Mouse (Mus musculus) kidney, postnatal 0 days (tissue): Measurements from ENCODE around the gene Adgrb3. TPM values are rescaled to one million over a fixed set of nuclear protein-coding genes. Genes with fewer than 3 reads are reported as not detected.
"Not testable (repeated sequence)": the region's sequence is repeated elsewhere in the genome, so short reads cannot be mapped to it uniquely, and the experiment has no call there.

Experiments used
- ATAC-seq: fragments of 200-750 bp; cut with Nextera tagmentation; replicated peaks from 2 replicates; pipeline ENCODE4 v1.8.0; 2017; ENCODE audit warnings: low read depth, moderate number of reproducible peaks, moderate TSS enrichment, moderate library complexity; ENCODE audit not compliant: low FRiP score
- DNase-seq: peaks from one replicate; pipeline ENCODE4 v3.0.0-alpha.2; 2016; ENCODE audit warnings: low spot score
- H3K27ac ChIP-seq: fragments of 300-500 bp; sonication (generic); 2 replicates; pipeline ENCODE4 v1.5.1; 2014; ENCODE audit warnings: mild to moderate bottlenecking
- H3K27me3 ChIP-seq: fragments of 300-500 bp; sonication (generic); 2 replicates; pipeline ENCODE4 v1.6.1; 2014; ENCODE audit warnings: low read length, mixed read lengths; ENCODE audit not compliant: insufficient read depth
- H3K36me3 ChIP-seq: fragments of 300-500 bp; sonication (generic); 2 replicates; pipeline ENCODE4 v1.6.1; 2014; ENCODE audit warnings: low read length, mixed read lengths; ENCODE audit not compliant: insufficient read depth
- H3K4me1 ChIP-seq: fragments of 300-500 bp; sonication (generic); replicated peaks from 2 replicates; pipeline ENCODE4 v1.6.1; 2014; ENCODE audit warnings: antibody characterized with exemption, low read length, mixed read lengths; ENCODE audit not compliant: insufficient read depth
- H3K4me2 ChIP-seq: fragments of 300-500 bp; sonication (generic); 2 replicates; pipeline ENCODE4 v1.6.1; 2014; ENCODE audit warnings: mild to moderate bottlenecking, low read length, moderate library complexity, mixed read lengths
- H3K4me3 ChIP-seq: fragments of 300-500 bp; sonication (generic); replicated peaks from 2 replicates; pipeline ENCODE4 v1.5.1; 2014; ENCODE audit warnings: low read depth, low read length
- H3K9ac ChIP-seq: fragments of 300-500 bp; sonication (generic); 2 replicates; pipeline ENCODE4 v1.6.1; 2014; ENCODE audit warnings: low read depth, low read length
- H3K9me3 ChIP-seq: fragments of 300-500 bp; sonication (generic); replicated peaks from 2 replicates; pipeline ENCODE4 v1.6.1; 2016; ENCODE audit warnings: low read length, inconsistent platforms, mixed read lengths
- CTCF ChIP-seq: IDR thresholded peaks from 2 replicates; pipeline ENCODE4 v1.5.1; 2016; ENCODE audit warnings: antibody characterized with exemption, low read depth, mild to moderate bottlenecking, moderate library complexity
- WGBS: fragments of 180-500 bp; shearing (Covaris S2); extraction: QIAGEN DNeasy Blood & Tissue Kit; methylation state at CpG from one replicate; pipeline ENCODE4 v1.1.7; 2014; 5-methylcytosine and 5-hydroxymethylcytosine counted together
- polyA plus RNA-seq: library from polyadenylated mRNA; unstranded; fragments of >200 nt; fragmentation: Nextera tagmentation; extraction: Ambion mirVana; gene quantifications from 2 replicates; pipeline ENCODE4 v1.2.1, GENCODE M21; 2015

Gene Adgrb3
- polyA plus RNA-seq, 1 experiment from 2014 or later = 0.26 TPM

GRCm38 (mm10) chr1:25503524-25503923 lies 326.0 kb downstream of the Adgrb3 start:
- no peak overlapping the region for H3K4me2 ChIP-seq
- ATAC-seq (no peak), DNase-seq (no peak)
- H3K27ac ChIP-seq = no peak overlapping the region
- H3K9ac ChIP-seq = no peak overlapping the region
- WGBS = 87% methylated on average over 4 of the region's 4 CpGs
- H3K9me3 ChIP-seq = no peaks in the 10 kb centered on the region
- no peaks in the 10 kb centered on the region for H3K4me1 ChIP-seq
- no peaks in the 10 kb centered on the region for H3K36me3 ChIP-seq
- no peak for TF ChIP-seq CTCF
- H3K27me3 ChIP-seq = no peaks in the 10 kb centered on the region
- no peak overlapping the region for H3K4me3 ChIP-seq

- Histone ChIP-seq H3K4me3 (no peak overlapping the region), H3K27me3 (no peaks in the 10 kb centered on the region), H3K9ac (no peak overlapping the region), H3K27ac (no peak overlapping the region), H3K4me1 (no peaks in the 10 kb centered on the region), H3K36me3 (no peaks in the 10 kb centered on the region), H3K4me2 (no peak overlapping the region), H3K9me3 (no peaks in the 10 kb centered on the region)
- no peak for ATAC-seq
- no peak for DNase-seq
- no peak for TF ChIP-seq CTCF
- 78% methylated on average over 3 of the region's 3 CpGs for WGBS
Measured at GRCm38 (mm10) chr1:25495202-25495914, 334.1 kb downstream of the Adgrb3 start.

GRCm38 (mm10) chr1:25491503-25491902 lies 338.0 kb downstream of the Adgrb3 start:
- no peak for TF ChIP-seq CTCF
- Histone ChIP-seq H3K27me3 (no peaks in the 10 kb centered on the region), H3K4me3 (no peak overlapping the region), H3K9ac (no peak overlapping the region), H3K4me2 (no peak overlapping the region), H3K9me3 (no peaks in the 10 kb centered on the region), H3K36me3 (no peaks in the 10 kb centered on the region), H3K27ac (no peak overlapping the region), H3K4me1 (no peaks in the 10 kb centered on the region)
- no peak for DNase-seq
- 77% methylated on average over 1 of the region's 1 CpGs for WGBS
- no peak for ATAC-seq

- H3K36me3 ChIP-seq = no peaks in the 10 kb centered on the region
- TF ChIP-seq CTCF = no peak
- no peak for DNase-seq
- H3K27me3 ChIP-seq = no peaks in the 10 kb centered on the region
- WGBS = 77% methylated on average over 2 of the region's 2 CpGs
- no peaks in the 10 kb centered on the region for H3K9me3 ChIP-seq
- H3K4me1 ChIP-seq = no peaks in the 10 kb centered on the region
- ATAC-seq = no peak
- no peak overlapping the region for H3K4me3 ChIP-seq
- no peak overlapping the region for H3K9ac ChIP-seq
- H3K27ac ChIP-seq = no peak overlapping the region
- H3K4me2 ChIP-seq = no peak overlapping the region
Measured at GRCm38 (mm10) chr1:25490174-25490573, 339.3 kb downstream of the Adgrb3 start.

- H3K27ac ChIP-seq = no peak overlapping the region
- H3K9me3 ChIP-seq = no peaks in the 10 kb centered on the region
- TF ChIP-seq CTCF = no peak
- no peak overlapping the region for H3K9ac ChIP-seq
- no peaks in the 10 kb centered on the region for H3K27me3 ChIP-seq
- H3K4me3 ChIP-seq = no peak overlapping the region
- no peaks in the 10 kb centered on the region for H3K4me1 ChIP-seq
- H3K4me2 ChIP-seq = no peak overlapping the region
- 85% methylated on average over 3 of the region's 3 CpGs for WGBS
- H3K36me3 ChIP-seq = no peaks in the 10 kb centered on the region
- no peak for ATAC-seq
- DNase-seq = no peak
Measured at GRCm38 (mm10) chr1:25475699-25476098, 353.8 kb downstream of the Adgrb3 start.

- H3K36me3 ChIP-seq = no peaks in the 10 kb centered on the region
- ATAC-seq = no peak
- H3K4me1 ChIP-seq = no peaks in the 10 kb centered on the region
- no peak overlapping the region for H3K4me2 ChIP-seq
- WGBS = 64% methylated on average over 11 of the region's 11 CpGs
- DNase-seq = peak; percentile 11
- no peak overlapping the region for H3K27ac ChIP-seq
- no peak overlapping the region for H3K9ac ChIP-seq
- no peak for TF ChIP-seq CTCF
- H3K4me3 ChIP-seq = no peak overlapping the region
- no peaks in the 10 kb centered on the region for H3K27me3 ChIP-seq
- no peaks in the 10 kb centered on the region for H3K9me3 ChIP-seq
Measured at GRCm38 (mm10) chr1:25474469-25474868, 355.0 kb downstream of the Adgrb3 start.

- DNase-seq, ATAC-seq: not testable (repeated sequence)
- WGBS = 42% methylated on average over 2 of the region's 2 CpGs
Measured at GRCm38 (mm10) chr1:25471612-25472011, 357.9 kb downstream of the Adgrb3 start.

More at GRCm38 (mm10) chr1:25471612-25472011, 357.9 kb downstream of the Adgrb3 start:
- not testable (repeated sequence) for H3K4me2 ChIP-seq, H3K4me1 ChIP-seq, H3K4me3 ChIP-seq, H3K9ac ChIP-seq, H3K36me3 ChIP-seq, H3K9me3 ChIP-seq, H3K27me3 ChIP-seq, H3K27ac ChIP-seq
- peak; percentile 33; the same call in 1 of the 2 replicates for TF ChIP-seq CTCF
